Mouse (Mus musculus) cerebellum, postnatal 4 days (tissue): ENCODE results near the gene Wfdc13.
"Not testable (repeated sequence)": the region's sequence is repeated elsewhere in the genome, so short reads cannot be mapped to it uniquely, and the experiment has no call there.

Source experiments
- DNase-seq, 2 experiments: peaks; one replicate each; pipeline ENCODE4 v3.0.0; 2022; ENCODE audit warnings: low spot score in 2 of 2, mixed read lengths in 1 of 2

Wfdc13 gene

GRCm38 (mm10) chr2:164716194-164716786 lies 31.4 kb downstream of the Wfdc13 start:
- not testable (repeated sequence) for DNase-seq

GRCm38 (mm10) chr2:164723276-164723675 lies 38.4 kb downstream of the Wfdc13 start:
- DNase-seq = no peak

- peak; percentile 36 to 64 for DNase-seq
Measured at GRCm38 (mm10) chr2:164725895-164726619, 41.1 kb downstream of the Wfdc13 start.

GRCm38 (mm10) chr2:164731719-164732118 lies 46.8 kb downstream of the Wfdc13 start:
- no peak for DNase-seq

GRCm38 (mm10) chr2:164733259-164733658 lies 48.4 kb downstream of the Wfdc13 start:
- DNase-seq = no peak

- DNase-seq = no peak
Measured at GRCm38 (mm10) chr2:164734839-164735238, 49.9 kb downstream of the Wfdc13 start.

- DNase-seq = no peak
Measured at GRCm38 (mm10) chr2:164735446-164735845, 50.5 kb downstream of the Wfdc13 start.
